Mouse (Mus musculus): Measurements from ENCODE around the gene Hp.

DNA sequence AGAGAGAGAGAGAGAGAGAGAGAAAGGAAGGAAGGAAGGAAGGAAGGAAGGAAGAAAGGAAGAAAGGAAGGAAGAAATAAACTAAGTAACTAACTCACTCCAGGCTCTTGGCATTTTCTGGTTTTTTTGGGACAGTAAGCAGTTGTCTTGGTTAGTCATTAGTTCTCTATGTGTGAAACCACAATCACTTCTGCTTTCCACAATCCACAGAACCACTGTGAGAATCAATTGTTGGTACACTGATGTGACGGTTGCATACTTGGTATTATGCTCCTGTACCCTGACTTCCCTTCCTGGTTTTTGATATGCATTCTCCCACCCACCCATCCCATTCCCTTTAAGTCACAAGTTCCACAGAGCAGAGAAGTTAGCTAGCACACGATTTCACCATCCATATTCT is 15.1 kb downstream of the Hp start:
- no peak for TF ChIP-seq CTCF (IDR thresholded peaks at IDR 0.05; ENCODE audit: insufficient read depth, low read length)
- no peak for TF ChIP-seq POLR2A (IDR thresholded peaks at IDR 0.05; ENCODE audit: borderline replicate concordance, extremely low read depth, low read depth, low read length)

All from lung, adult 2 months (tissue).